Mouse (Mus musculus): Measurements from ENCODE around the gene Steap2.

The Steap2 gene

GRCm38 (mm10) chr5:5664371-5664926 is 29.9 kb downstream of the Steap2 start:
- no peak for DNase-seq (ENCODE audit: low spot score in 2 of 2)

- peak; percentile 83 to 84 for DNase-seq (ENCODE audit: low spot score in 2 of 2)
Observed at GRCm38 (mm10) chr5:5663655-5664370, 30.6 kb downstream of the Steap2 start, which contains the start of gene Cfap69. Gene Cfap69 (minus strand): TSS chr5:5664239.

- DNase-seq (ENCODE audit: low spot score in 2 of 2) = no peak
Observed at GRCm38 (mm10) chr5:5663057-5663456, 31.3 kb downstream of the Steap2 start.

- DNase-seq (ENCODE audit: low spot score in 2 of 2) = no peak
Observed at GRCm38 (mm10) chr5:5658680-5659079, 35.7 kb downstream of the Steap2 start.

DNA sequence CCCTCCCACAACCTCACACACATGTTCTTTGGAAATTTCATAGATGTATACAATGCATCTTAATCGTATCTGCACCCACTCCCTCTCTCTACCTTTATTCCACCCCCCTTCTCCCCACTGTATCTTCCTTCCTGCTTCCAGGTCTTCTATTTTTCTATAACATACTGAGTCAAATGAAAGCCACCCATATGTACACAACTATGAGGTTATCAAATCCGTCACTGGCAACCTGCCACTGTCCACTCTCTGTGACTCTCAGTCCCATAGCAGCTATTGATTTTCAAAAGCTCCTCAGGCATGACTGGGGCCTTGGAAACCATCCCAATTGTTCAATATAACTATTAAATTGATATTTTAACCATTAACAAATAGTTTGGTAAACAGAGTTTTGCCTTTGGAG is 36.4 kb downstream of the Steap2 start:
- no peak for DNase-seq (ENCODE audit: low spot score in 2 of 2)

DNA sequence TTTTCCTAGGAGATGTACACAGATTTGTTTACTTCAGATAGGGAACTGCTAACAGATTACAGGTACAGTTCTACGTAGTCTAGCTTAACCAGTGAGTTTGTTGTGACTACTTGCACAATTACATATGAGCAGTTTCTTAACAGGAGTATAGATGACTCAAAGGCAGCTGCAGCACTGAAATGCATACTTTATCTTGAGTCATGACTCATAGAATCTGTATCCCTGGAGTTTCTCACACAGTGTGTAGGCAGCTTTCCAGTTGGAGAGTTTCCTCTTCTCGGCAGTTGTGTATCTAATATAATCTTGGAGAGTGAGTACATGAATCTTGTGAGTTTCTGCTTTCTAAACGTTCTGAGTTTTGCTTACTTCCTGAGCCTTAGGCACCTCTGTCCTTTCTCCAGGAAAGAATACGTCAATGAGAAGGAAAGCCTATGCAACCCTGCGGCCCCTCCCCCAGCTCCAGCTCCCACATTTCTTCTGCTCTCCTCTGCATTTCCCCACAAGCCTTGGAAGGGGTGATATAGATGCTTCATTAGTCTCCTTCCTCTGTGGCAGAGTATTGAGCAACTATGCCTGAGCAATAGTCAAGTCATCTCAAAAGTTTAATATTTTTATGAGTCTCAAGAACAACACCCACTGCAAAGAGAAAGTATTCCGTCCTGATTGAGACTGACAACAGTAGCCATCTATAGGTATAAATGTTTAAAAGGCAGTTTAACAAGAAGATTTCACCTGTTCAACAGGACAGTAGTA is 45.4 kb downstream of the Steap2 start:
- DNase-seq (ENCODE audit: low spot score in 2 of 2) = peak in 1 of 2 experiments; percentile 19

- DNase-seq (ENCODE audit: low spot score in 2 of 2) = no peak
Observed at GRCm38 (mm10) chr5:5646173-5646572, 48.2 kb downstream of the Steap2 start.

DNA sequence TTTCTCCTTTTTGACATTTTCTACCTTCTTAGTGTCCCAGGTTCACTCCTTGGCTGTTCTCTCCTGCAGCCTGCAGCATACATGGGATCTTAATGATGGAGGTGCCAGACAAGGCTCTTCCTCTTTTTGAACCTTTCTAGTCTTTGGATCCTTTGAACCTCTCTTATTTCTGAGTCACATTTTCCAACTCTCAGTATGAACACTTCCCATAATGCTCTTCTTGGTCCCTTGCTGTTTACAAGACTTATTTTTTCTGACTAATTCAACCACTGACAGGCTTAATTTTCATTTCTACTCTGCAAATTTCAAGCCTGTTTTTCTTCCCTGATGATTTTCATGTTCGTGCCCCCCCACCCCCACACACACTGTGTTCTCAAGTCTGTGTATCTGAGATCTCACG is 55.9 kb downstream of the Steap2 start:
- no peak for DNase-seq (ENCODE audit: low spot score in 2 of 2)

DNA sequence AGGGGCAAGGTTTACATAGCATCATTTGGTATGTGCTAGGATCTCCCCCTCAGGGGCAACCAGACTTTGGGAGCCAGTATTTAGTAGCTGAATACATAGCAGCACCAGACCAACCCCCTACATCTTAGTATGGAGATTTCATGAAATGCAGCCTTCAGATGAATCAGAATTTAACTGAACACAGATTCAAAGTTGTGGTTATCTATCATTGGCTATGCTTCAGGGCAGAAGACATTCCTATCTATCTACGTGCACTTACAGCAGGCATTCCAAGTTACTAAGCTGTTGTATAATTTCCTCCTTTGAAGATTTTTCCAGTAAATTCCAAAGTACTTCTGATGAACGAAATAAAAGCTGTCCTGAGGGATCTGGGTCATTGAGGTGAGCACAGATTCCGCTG is 68.9 kb downstream of the Steap2 start:
- DNase-seq (ENCODE audit: low spot score in 2 of 2) = no peak

DNA sequence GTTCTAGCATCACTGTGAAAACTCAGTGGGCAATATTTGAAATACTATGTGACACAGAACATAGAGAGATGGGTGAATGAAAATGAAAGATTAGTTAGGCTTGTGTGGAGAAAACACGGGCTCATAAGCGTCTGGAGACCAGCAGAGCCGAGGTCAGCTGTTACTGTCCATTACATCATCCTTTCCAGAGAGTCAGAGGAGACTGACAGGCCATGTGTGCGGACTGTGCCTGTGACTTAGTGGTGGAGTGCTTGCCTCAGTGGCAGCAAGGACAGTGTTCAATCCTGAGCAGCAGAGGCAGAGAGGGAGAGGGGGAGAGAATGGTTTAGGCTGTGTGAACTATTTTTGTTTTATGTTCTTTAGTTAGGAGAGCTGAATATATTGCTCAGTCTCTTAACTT is 76.0 kb downstream of the Steap2 start:
- DNase-seq (ENCODE audit: low spot score in 2 of 2) = no peak
